Mouse (Mus musculus): Measurements from ENCODE around the gene Mybpc3.

Gene Mybpc3

DNA sequence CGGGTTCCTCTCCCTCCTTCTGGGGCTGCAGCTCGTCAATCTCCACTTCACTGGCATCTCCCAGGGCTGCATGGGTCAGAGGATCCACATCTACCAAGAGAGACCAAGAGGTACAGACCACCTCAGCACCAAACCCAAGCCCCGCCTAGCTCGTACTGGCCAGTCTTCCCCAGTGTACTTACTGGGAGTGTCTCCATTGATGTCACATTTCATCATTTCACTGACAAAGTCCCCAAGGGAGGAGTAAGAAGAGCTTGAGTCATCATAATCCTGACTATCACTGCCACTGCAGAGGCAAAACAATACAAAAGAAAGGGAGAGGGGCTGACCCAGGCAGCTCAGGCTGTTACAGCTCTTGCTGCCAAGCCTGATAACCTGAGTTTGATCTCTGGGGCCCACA lies 49.7 kb downstream of the Mybpc3 start:
- no peak for DNase-seq (ENCODE audit: low spot score in 2 of 2)

DNA sequence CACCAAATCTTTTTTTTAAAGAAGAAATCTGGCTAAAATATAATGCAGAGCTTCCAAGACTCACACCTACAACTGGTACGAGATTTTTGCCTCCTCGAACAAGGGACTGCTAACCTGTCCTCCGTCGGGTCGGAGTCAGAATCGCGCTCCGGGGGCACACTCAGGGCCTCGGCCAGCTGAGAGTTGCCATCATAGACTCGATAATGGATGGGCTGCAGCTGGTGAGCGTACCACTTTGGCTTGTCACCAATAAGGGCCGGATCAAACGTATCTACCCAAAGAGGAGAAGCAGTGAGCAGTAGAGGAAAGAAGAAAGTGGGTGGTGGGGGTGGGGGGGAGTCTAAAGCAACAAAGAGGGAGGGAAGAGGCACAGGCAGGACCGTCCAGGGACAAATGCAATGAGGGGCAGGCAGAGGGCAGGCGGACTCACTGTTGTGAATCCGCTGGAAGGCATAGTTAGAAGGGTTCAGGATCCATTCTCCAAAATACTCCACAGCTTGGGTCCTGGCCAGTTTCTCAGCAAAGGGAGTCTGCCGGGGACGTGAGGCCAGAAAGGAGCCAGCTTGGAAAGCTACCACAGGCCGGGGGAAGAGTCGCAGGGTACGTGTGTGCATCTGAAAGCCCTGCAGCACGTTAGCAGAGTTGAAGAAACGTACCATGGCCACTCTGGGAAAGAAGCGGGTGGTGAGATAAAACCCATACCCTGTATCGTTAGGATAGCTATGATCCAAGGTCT lies 51.8 kb downstream of the Mybpc3 start:
- DNase-seq (ENCODE audit: low spot score in 2 of 2) = no peak

DNA sequence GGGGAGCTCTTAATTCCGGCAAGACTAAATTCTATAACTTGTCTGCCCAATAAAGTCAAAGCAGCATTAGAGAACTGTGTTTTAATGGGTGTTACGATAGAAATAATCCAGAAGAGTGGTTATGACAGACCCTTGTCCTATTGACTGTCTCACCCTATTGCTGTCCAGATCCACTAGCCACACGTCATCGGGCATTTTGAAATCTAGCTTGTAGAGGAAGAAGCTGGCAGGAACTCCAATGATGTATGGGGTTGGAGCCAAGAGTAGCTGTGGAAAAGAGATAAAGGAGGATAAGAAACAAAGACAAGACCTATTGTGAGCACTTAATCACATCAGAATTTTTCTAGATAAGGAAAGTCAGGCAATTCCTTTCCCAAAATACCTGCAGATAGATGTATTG lies 57.5 kb downstream of the Mybpc3 start:
- DNase-seq (ENCODE audit: low spot score in 2 of 2) = no peak

DNA sequence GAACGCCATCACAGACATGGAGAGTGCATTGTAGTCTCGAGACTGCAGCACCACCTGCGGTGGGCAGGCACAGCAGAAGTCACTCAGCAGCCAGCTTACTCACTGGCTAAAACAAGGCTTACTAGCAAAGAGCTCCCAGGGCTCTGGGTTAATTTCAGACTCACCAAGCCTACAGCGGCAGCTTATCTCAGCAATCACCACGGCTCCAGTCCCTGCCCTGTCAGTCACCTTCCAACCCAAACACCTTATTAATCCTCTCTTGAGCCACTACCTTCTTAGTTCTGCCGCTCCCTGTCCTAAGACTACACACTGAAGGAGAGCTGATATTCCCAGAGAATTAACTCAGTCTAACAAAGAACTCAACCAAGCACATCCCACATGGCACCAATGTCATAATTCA lies 58.3 kb downstream of the Mybpc3 start:
- no peak for DNase-seq (ENCODE audit: low spot score in 2 of 2)

DNA sequence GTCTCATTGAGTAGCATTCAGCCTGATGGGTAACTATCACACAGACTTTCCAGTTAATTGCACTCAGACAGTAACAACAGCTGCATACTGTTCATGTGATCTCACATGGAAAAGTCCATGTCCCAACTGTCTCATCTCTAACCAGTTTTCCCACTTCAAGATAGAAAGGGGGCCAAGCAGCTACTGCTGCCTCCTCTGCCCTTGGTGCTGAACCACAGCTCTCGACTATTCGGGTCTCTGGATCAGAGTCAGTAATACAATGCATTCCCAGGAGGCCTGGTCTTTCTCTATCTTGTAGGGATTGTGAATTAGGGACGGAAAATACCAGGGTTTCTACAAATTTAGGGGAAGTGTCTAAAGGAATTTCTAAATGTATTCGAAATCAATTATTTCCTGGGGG lies 61.9 kb downstream of the Mybpc3 start:
- DNase-seq (ENCODE audit: low spot score in 2 of 2) = no peak

DNA sequence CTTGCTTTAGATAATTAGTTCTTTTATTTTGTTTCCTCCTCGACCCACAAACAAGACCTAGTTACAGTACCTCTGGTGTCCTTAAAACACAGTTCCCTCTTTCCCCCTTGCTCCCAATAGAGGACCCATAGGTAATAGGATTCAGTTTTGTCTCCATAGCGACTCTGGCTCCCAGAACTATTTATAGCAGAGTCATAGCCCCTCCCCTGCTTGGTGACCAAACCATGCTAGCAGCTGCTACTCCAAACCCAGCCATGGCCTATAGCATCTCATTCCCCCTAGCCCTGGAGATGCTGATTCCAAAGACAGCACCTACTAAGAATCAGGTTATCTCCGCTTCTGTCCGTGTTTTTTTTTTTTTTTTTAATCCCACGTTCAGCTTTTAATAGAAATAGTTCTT lies 62.8 kb downstream of the Mybpc3 start:
- no peak for DNase-seq (ENCODE audit: low spot score in 2 of 2)

DNA sequence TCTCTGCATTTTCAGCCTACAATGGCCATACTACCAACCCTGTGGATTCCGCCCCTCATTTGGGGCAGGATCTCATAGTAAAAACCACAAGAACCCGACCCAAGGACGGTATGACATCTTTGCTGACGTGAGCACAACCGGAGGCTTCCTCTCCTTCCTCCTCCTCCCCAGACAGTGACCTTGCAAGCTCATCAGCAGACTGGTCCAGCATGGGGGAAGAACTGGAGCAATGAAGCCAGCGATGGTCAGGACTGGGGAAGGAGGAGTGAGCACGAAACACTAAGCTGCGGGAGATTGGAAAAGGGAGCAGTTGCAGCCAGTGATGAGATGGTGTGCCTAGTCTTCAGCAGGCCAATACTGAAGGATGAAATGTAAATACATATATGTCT lies 64.1 kb downstream of the Mybpc3 start:
- no peak for DNase-seq (ENCODE audit: low spot score in 2 of 2)

DNA sequence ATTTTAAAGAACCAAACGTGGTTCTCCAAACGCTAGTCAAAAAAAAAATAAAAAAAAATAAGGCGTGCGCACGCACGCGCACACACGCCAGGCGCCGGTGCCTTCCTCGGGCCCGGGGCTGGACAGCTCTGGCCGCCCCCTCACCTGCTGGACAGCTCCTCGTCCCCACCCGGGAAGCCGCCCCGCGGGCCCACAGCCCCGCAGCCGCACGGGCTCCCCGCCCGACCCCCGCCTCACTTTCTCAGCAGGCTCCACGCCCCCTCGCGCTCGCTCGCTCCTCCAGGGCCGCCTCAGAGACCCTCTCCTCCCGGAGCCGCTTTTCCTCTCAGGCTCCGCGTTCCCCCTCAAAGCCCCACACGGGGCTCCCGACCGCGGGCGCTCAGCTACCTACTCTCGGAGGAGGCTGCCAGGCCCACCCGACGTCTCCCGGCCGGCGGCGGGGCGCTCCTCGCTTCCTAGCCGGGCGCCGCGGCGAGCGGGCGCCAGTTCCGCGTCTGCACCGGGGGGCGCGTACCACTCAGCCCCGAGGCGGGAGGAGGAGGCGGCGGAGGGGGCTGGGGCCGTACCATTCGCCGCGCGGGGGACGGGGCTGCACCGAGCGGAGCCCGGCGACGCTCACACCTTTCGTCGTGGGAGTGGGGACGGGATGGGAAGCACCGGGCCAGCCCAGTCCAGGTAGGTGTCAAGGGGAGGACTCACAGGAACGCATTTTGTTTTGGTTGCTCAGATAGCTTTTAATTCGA lies 64.6 kb downstream of the Mybpc3 start:
- peak; percentile 80 to 90 for DNase-seq (ENCODE audit: low spot score in 2 of 2)

DNA sequence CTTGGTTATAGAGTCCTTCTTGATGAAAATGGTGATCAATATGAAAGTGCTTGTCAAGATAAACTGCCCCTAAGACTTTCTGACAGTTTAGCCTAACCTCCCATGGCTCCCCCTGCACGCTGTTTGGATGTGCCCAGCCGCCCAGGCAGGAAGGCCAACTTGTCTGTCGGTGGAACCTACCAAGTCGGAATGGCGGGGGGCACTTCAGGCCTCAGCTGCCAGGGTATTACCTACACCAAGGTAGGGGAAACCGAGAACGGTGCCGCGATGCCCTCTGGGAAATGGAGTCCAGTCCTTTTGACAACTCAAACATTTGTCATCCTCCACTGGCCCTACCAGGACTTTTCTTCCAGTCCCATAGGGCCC lies 65.2 kb downstream of the Mybpc3 start:
- peak; percentile 98 for DNase-seq (ENCODE audit: low spot score in 2 of 2)

DNA sequence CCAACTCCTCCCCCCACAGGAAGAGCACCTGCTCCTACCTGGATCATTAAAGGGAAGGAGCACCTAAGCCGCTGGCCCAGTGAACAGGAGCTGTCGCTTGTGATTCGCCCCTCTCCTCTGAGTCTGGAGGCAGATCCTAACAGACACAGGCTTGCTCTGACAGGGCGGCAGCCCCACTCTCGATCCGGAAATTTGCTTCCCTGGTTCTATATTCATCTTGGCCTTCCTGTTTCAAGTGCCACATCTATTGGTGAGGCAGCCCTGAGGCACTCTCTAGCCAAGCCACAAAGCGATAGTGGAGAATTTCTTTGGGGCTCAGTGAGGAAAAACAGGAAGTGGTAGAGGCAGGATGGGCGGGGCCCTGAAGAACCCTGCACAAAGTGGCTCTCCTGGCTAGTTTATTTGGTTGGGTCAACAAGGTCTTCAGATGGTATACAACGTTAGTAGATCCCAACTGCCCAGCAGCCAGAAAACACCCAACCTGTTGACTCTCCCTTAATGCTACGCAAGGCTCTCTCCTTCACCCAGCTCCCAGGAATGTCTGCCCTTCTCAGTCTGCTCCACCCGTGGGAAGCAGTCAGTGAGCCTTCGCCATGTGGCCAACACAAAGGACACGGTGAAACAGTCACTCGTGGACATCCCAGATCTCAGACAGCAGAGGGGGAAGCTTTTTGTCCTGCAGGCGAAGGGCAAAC lies 65.9 kb downstream of the Mybpc3 start, which contains the start of gene Madd:
TSS of gene Madd (minus strand) at position 127 of the 695 bp plus-strand sequence.
- DNase-seq (ENCODE audit: low spot score in 2 of 2) = peak; percentile 64 to 79
